Mouse (Mus musculus): ENCODE results near the gene Rcc2. TPM values are rescaled to one million over a fixed set of nuclear protein-coding genes. Genes with fewer than 3 reads are reported as not detected.
A peak's percentile ranks its signal among the peaks of the same experiment; 100 is the strongest.

The Rcc2 gene
- polyA plus RNA-seq, 1 experiment from 2014 or later = 36.1 TPM

GRCm38 (mm10) chr4:140744654-140745053 is 44.3 kb downstream of the Rcc2 start:
- WGBS = 14% methylated on average over 3 of the region's 3 CpGs
- no peaks in the 10 kb centered on the region for H3K27me3 ChIP-seq
- no peaks in the 10 kb centered on the region for H3K9me3 ChIP-seq
- no peaks in the 10 kb centered on the region for H3K36me3 ChIP-seq
- no peak overlapping the region for H3K27ac ChIP-seq (replicated peaks)
- H3K9ac ChIP-seq (replicated peaks) = no peak overlapping the region
- no peak overlapping the region for H3K4me2 ChIP-seq (replicated peaks)
- no peaks in the 10 kb centered on the region for H3K4me1 ChIP-seq
- ATAC-seq (replicated peaks) = no peak
- no peak overlapping the region for H3K4me3 ChIP-seq

- Histone ChIP-seq H3K4me1 (peaks cover 6% of the 10 kb centered on the region), H3K4me3 (no peak overlapping the region), H3K36me3 (no peaks in the 10 kb centered on the region), H3K27ac (replicated peaks) (no peak overlapping the region), H3K9ac (replicated peaks) (no peak overlapping the region), H3K27me3 (no peaks in the 10 kb centered on the region), H3K4me2 (replicated peaks) (no peak overlapping the region), H3K9me3 (no peaks in the 10 kb centered on the region)
- 30% methylated on average over 12 of the region's 12 CpGs for whole genome bisulfite sequencing
- no peak for ATAC-seq (replicated peaks)
Measured at GRCm38 (mm10) chr4:140747978-140748377, 47.6 kb downstream of the Rcc2 start.

- no peaks in the 10 kb centered on the region for H3K36me3 ChIP-seq
- no peak overlapping the region for H3K9ac ChIP-seq (replicated peaks)
- H3K4me2 ChIP-seq (replicated peaks) = peak overlapping the region; percentile 40
- H3K4me1 ChIP-seq = peaks cover 6% of the 10 kb centered on the region
- no peaks in the 10 kb centered on the region for H3K9me3 ChIP-seq
- peak overlapping the region; percentile 15; the same call in 1 of the 2 replicates for H3K4me3 ChIP-seq
- no peak for ATAC-seq (replicated peaks)
- no peak overlapping the region for H3K27ac ChIP-seq (replicated peaks)
- WGBS = 7% methylated on average over 19 of the region's 19 CpGs
- H3K27me3 ChIP-seq = no peaks in the 10 kb centered on the region
Measured at GRCm38 (mm10) chr4:140750328-140750727, 50.0 kb downstream of the Rcc2 start.

- H3K9ac ChIP-seq (replicated peaks) = no peak overlapping the region
- H3K4me1 ChIP-seq = peaks cover 9% of the 10 kb centered on the region
- H3K36me3 ChIP-seq = no peaks in the 10 kb centered on the region
- H3K4me2 ChIP-seq (replicated peaks) = no peak overlapping the region
- 73% methylated on average over 7 of the region's 7 CpGs for whole genome bisulfite sequencing
- no peak overlapping the region for H3K4me3 ChIP-seq
- no peaks in the 10 kb centered on the region for H3K9me3 ChIP-seq
- no peak for ATAC-seq (replicated peaks)
- no peaks in the 10 kb centered on the region for H3K27me3 ChIP-seq
- H3K27ac ChIP-seq (replicated peaks) = no peak overlapping the region
Measured at GRCm38 (mm10) chr4:140753366-140753765, 53.0 kb downstream of the Rcc2 start.

GRCm38 (mm10) chr4:140755811-140756210 is 55.5 kb downstream of the Rcc2 start:
- no peak overlapping the region for H3K4me2 ChIP-seq (replicated peaks)
- H3K36me3 ChIP-seq = no peaks in the 10 kb centered on the region
- 88% methylated on average over 3 of the region's 3 CpGs for WGBS
- H3K27ac ChIP-seq (replicated peaks) = no peak overlapping the region
- no peak overlapping the region for H3K4me3 ChIP-seq
- no peak overlapping the region for H3K9ac ChIP-seq (replicated peaks)
- 0 out of 2 replicates have a peak, but pooled peaks cover 3% of the 10 kb centered on the region for H3K4me1 ChIP-seq
- ATAC-seq (replicated peaks) = no peak
- no peaks in the 10 kb centered on the region for H3K27me3 ChIP-seq
- H3K9me3 ChIP-seq = no peaks in the 10 kb centered on the region

GRCm38 (mm10) chr4:140761601-140762000 is 61.3 kb downstream of the Rcc2 start:
- no peaks in the 10 kb centered on the region for H3K9me3 ChIP-seq
- ATAC-seq (replicated peaks) = no peak
- no peaks in the 10 kb centered on the region for H3K27me3 ChIP-seq
- 0 out of 2 replicates have a peak, but pooled peaks cover 3% of the 10 kb centered on the region for H3K4me1 ChIP-seq
- no peak overlapping the region for H3K9ac ChIP-seq (replicated peaks)
- no peak overlapping the region for H3K4me2 ChIP-seq (replicated peaks)
- no peak overlapping the region for H3K27ac ChIP-seq (replicated peaks)
- no peak overlapping the region for H3K4me3 ChIP-seq
- WGBS = 86% methylated on average over 7 of the region's 7 CpGs
- H3K36me3 ChIP-seq = no peaks in the 10 kb centered on the region

GRCm38 (mm10) chr4:140763158-140763557 is 62.8 kb downstream of the Rcc2 start:
- H3K9me3 ChIP-seq = no peaks in the 10 kb centered on the region
- H3K36me3 ChIP-seq = no peaks in the 10 kb centered on the region
- WGBS = 20% methylated on average over 9 of the region's 9 CpGs
- no peak overlapping the region for H3K9ac ChIP-seq (replicated peaks)
- no peak overlapping the region for H3K27ac ChIP-seq (replicated peaks)
- H3K27me3 ChIP-seq = no peaks in the 10 kb centered on the region
- no peak for ATAC-seq (replicated peaks)
- no peaks in the 10 kb centered on the region for H3K4me1 ChIP-seq
- no peak overlapping the region for H3K4me2 ChIP-seq (replicated peaks)
- no peak overlapping the region for H3K4me3 ChIP-seq

GRCm38 (mm10) chr4:140765936-140766335 is 65.6 kb downstream of the Rcc2 start:
- Histone ChIP-seq H3K4me3 (no peak overlapping the region), H3K4me2 (replicated peaks) (no peak overlapping the region), H3K9me3 (no peaks in the 10 kb centered on the region), H3K4me1 (peaks cover 4% of the 10 kb centered on the region; the same call in 1 of the 2 replicates), H3K27me3 (no peaks in the 10 kb centered on the region), H3K27ac (replicated peaks) (no peak overlapping the region), H3K9ac (replicated peaks) (no peak overlapping the region), H3K36me3 (no peaks in the 10 kb centered on the region)
- 87% methylated on average over 3 of the region's 3 CpGs for WGBS
- no peak for ATAC-seq (replicated peaks)

- H3K9ac ChIP-seq (replicated peaks) = no peak overlapping the region
- no peak overlapping the region for H3K27ac ChIP-seq (replicated peaks)
- no peaks in the 10 kb centered on the region for H3K36me3 ChIP-seq
- no peak overlapping the region for H3K4me2 ChIP-seq (replicated peaks)
- no peak for ATAC-seq (replicated peaks)
- no peaks in the 10 kb centered on the region for H3K9me3 ChIP-seq
- H3K4me1 ChIP-seq = peaks cover 4% of the 10 kb centered on the region; the same call in 1 of the 2 replicates
- H3K4me3 ChIP-seq = no peak overlapping the region
- no peaks in the 10 kb centered on the region for H3K27me3 ChIP-seq
- 82% methylated on average over 5 of the region's 5 CpGs for WGBS
Measured at GRCm38 (mm10) chr4:140768973-140769372, 68.6 kb downstream of the Rcc2 start.

GRCm38 (mm10) chr4:140770433-140770832 is 70.1 kb downstream of the Rcc2 start:
- H3K9ac ChIP-seq (replicated peaks) = no peak overlapping the region

GRCm38 (mm10) chr4:140771091-140771490 is 70.8 kb downstream of the Rcc2 start:
- H3K36me3 ChIP-seq = no peaks in the 10 kb centered on the region
- no peaks in the 10 kb centered on the region for H3K9me3 ChIP-seq
- WGBS = 46% methylated on average over 4 of the region's 4 CpGs
- no peak overlapping the region for H3K9ac ChIP-seq (replicated peaks)
- H3K4me1 ChIP-seq = peaks cover 4% of the 10 kb centered on the region; the same call in 1 of the 2 replicates
- H3K4me3 ChIP-seq = no peak overlapping the region
- ATAC-seq (replicated peaks) = no peak
- no peak overlapping the region for H3K27ac ChIP-seq (replicated peaks)
- H3K4me2 ChIP-seq (replicated peaks) = no peak overlapping the region
- no peaks in the 10 kb centered on the region for H3K27me3 ChIP-seq

More at GRCm38 (mm10) chr4:140770433-140770832, 70.1 kb downstream of the Rcc2 start:
- Histone ChIP-seq H3K4me2 (replicated peaks) (peak overlapping the region; percentile 23), H3K4me1 (peaks cover 4% of the 10 kb centered on the region; the same call in 1 of the 2 replicates), H3K36me3 (no peaks in the 10 kb centered on the region), H3K9me3 (no peaks in the 10 kb centered on the region), H3K27me3 (no peaks in the 10 kb centered on the region), H3K27ac (replicated peaks) (no peak overlapping the region), H3K4me3 (peak overlapping the region; percentile 16; the same call in 1 of the 2 replicates)
- no peak for ATAC-seq (replicated peaks)
- 3% methylated on average over 13 of the region's 13 CpGs for WGBS

All from forebrain, embryonic 15.5 days (tissue).